Mouse (Mus musculus): ENCODE data around the gene Ddhd1. TPM values are rescaled to one million over a fixed set of nuclear protein-coding genes. Genes with fewer than 3 reads are reported as not detected.
A peak's percentile ranks its signal among the peaks of the same experiment; 100 is the strongest.

Gene Ddhd1
- polyA plus RNA-seq, 1 experiment from 2014 or later, result 5.7 TPM

- H3K4me1 ChIP-seq, result peaks cover 29% of the 10 kb centered on the region
- H3K27ac ChIP-seq, result 0 out of 2 replicates have a peak overlapping the region, but pooled peaks have one; percentile 22
- no peak overlapping the region for H3K4me2 ChIP-seq
- 57% methylated on average over 6 of the region's 6 CpGs for WGBS
- no peaks in the 10 kb centered on the region for H3K27me3 ChIP-seq
- H3K36me3 ChIP-seq, result no peaks in the 10 kb centered on the region
- H3K9ac ChIP-seq, result no peak overlapping the region
- no peaks in the 10 kb centered on the region for H3K9me3 ChIP-seq
- no peak overlapping the region for H3K4me3 ChIP-seq
- ATAC-seq (ENCODE audit: insufficient number of reproducible peaks, low FRiP score, low TSS enrichment, low read depth), result no peak
Observed at GRCm38 (mm10) chr14:45561681-45562080, 96.3 kb downstream of the Ddhd1 start.

GRCm38 (mm10) chr14:45559018-45559417, 98.9 kb downstream of the Ddhd1 start:
- WGBS, result 91% methylated on average over 1 of the region's 1 CpGs
- ATAC-seq (ENCODE audit: insufficient number of reproducible peaks, low FRiP score, low TSS enrichment, low read depth), result no peak

GRCm38 (mm10) chr14:45554336-45554735, 103.6 kb downstream of the Ddhd1 start:
- 0 out of 2 replicates have a peak overlapping the region, but pooled peaks have one; percentile 35 for H3K27ac ChIP-seq
- no peak overlapping the region for H3K4me2 ChIP-seq
- H3K9ac ChIP-seq, result no peak overlapping the region
- H3K27me3 ChIP-seq, result no peaks in the 10 kb centered on the region
- 75% methylated on average over 6 of the region's 6 CpGs for WGBS
- H3K4me3 ChIP-seq, result no peak overlapping the region
- no peak for ATAC-seq (ENCODE audit: insufficient number of reproducible peaks, low FRiP score, low TSS enrichment, low read depth)
- no peaks in the 10 kb centered on the region for H3K36me3 ChIP-seq
- no peaks in the 10 kb centered on the region for H3K9me3 ChIP-seq
- H3K4me1 ChIP-seq, result no peaks in the 10 kb centered on the region

More at GRCm38 (mm10) chr14:45559018-45559417, 98.9 kb downstream of the Ddhd1 start:
- no peak overlapping the region for H3K4me2 ChIP-seq
- H3K4me3 ChIP-seq, result no peak overlapping the region
- no peak overlapping the region for H3K9ac ChIP-seq
- no peaks in the 10 kb centered on the region for H3K27me3 ChIP-seq
- peaks cover 9% of the 10 kb centered on the region for H3K4me1 ChIP-seq
- H3K27ac ChIP-seq, result no peak overlapping the region
- H3K36me3 ChIP-seq, result no peaks in the 10 kb centered on the region
- no peaks in the 10 kb centered on the region for H3K9me3 ChIP-seq

- no peak overlapping the region for H3K4me3 ChIP-seq
- no peaks in the 10 kb centered on the region for H3K4me1 ChIP-seq
- H3K27ac ChIP-seq, result 0 out of 2 replicates have a peak overlapping the region, but pooled peaks have one; percentile 35
- 55% methylated on average over 2 of the region's 2 CpGs for WGBS
- H3K36me3 ChIP-seq, result no peaks in the 10 kb centered on the region
- ATAC-seq (ENCODE audit: insufficient number of reproducible peaks, low FRiP score, low TSS enrichment, low read depth), result no peak
- H3K9ac ChIP-seq, result no peak overlapping the region
- no peaks in the 10 kb centered on the region for H3K27me3 ChIP-seq
- H3K4me2 ChIP-seq, result no peak overlapping the region
- no peaks in the 10 kb centered on the region for H3K9me3 ChIP-seq
Observed at GRCm38 (mm10) chr14:45553854-45554253, 104.1 kb downstream of the Ddhd1 start.

GRCm38 (mm10) chr14:45552431-45552830, 105.5 kb downstream of the Ddhd1 start:
- Histone ChIP-seq H3K4me3 (no peak overlapping the region), H3K36me3 (no peaks in the 10 kb centered on the region), H3K27ac (no peak overlapping the region), H3K4me2 (no peak overlapping the region), H3K27me3 (no peaks in the 10 kb centered on the region), H3K4me1 (no peaks in the 10 kb centered on the region), H3K9ac (no peak overlapping the region), H3K9me3 (no peaks in the 10 kb centered on the region)
- WGBS, result 75% methylated on average over 4 of the region's 4 CpGs
- no peak for ATAC-seq (ENCODE audit: insufficient number of reproducible peaks, low FRiP score, low TSS enrichment, low read depth)

- H3K4me1 ChIP-seq, result no peaks in the 10 kb centered on the region
- no peaks in the 10 kb centered on the region for H3K9me3 ChIP-seq
- H3K9ac ChIP-seq, result no peak overlapping the region
- H3K4me3 ChIP-seq, result no peak overlapping the region
- H3K4me2 ChIP-seq, result no peak overlapping the region
- H3K27me3 ChIP-seq, result no peaks in the 10 kb centered on the region
- 54% methylated on average over 17 of the region's 17 CpGs for WGBS
- no peak for ATAC-seq (ENCODE audit: insufficient number of reproducible peaks, low FRiP score, low TSS enrichment, low read depth)
- no peaks in the 10 kb centered on the region for H3K36me3 ChIP-seq
- no peak overlapping the region for H3K27ac ChIP-seq
Observed at GRCm38 (mm10) chr14:45551121-45551768, 106.7 kb downstream of the Ddhd1 start.

- H3K4me1 ChIP-seq, result no peaks in the 10 kb centered on the region
- no peaks in the 10 kb centered on the region for H3K9me3 ChIP-seq
- H3K4me3 ChIP-seq, result no peak overlapping the region
- H3K9ac ChIP-seq, result no peak overlapping the region
- no peaks in the 10 kb centered on the region for H3K36me3 ChIP-seq
- no peaks in the 10 kb centered on the region for H3K27me3 ChIP-seq
- H3K4me2 ChIP-seq, result no peak overlapping the region
- no peak for ATAC-seq (ENCODE audit: insufficient number of reproducible peaks, low FRiP score, low TSS enrichment, low read depth)
- H3K27ac ChIP-seq, result no peak overlapping the region
- 70% methylated on average over 13 of the region's 13 CpGs for WGBS
Observed at GRCm38 (mm10) chr14:45550010-45550647, 107.8 kb downstream of the Ddhd1 start.

GRCm38 (mm10) chr14:45548118-45548517, 109.8 kb downstream of the Ddhd1 start:
- no peak overlapping the region for H3K4me3 ChIP-seq
- no peaks in the 10 kb centered on the region for H3K9me3 ChIP-seq
- no peak overlapping the region for H3K9ac ChIP-seq
- no peak overlapping the region for H3K27ac ChIP-seq
- no peak for ATAC-seq (ENCODE audit: insufficient number of reproducible peaks, low FRiP score, low TSS enrichment, low read depth)
- no peaks in the 10 kb centered on the region for H3K27me3 ChIP-seq
- no peaks in the 10 kb centered on the region for H3K36me3 ChIP-seq
- H3K4me1 ChIP-seq, result no peaks in the 10 kb centered on the region
- WGBS, result 74% methylated on average over 3 of the region's 3 CpGs
- H3K4me2 ChIP-seq, result no peak overlapping the region

- ATAC-seq (ENCODE audit: insufficient number of reproducible peaks, low FRiP score, low TSS enrichment, low read depth), result no peak
- H3K4me3 ChIP-seq, result no peak overlapping the region
Observed at GRCm38 (mm10) chr14:45544905-45545304, 113.0 kb downstream of the Ddhd1 start.

GRCm38 (mm10) chr14:45544026-45544425, 113.9 kb downstream of the Ddhd1 start:
- Histone ChIP-seq H3K9ac (no peak overlapping the region), H3K4me2 (no peak overlapping the region), H3K4me1 (no peaks in the 10 kb centered on the region; the same call in 1 of the 2 replicates), H3K4me3 (no peak overlapping the region), H3K36me3 (no peaks in the 10 kb centered on the region), H3K27ac (no peak overlapping the region), H3K27me3 (no peaks in the 10 kb centered on the region), H3K9me3 (no peaks in the 10 kb centered on the region)
- no peak for ATAC-seq (ENCODE audit: insufficient number of reproducible peaks, low FRiP score, low TSS enrichment, low read depth)
- 77% methylated on average over 5 of the region's 6 CpGs for WGBS

More at GRCm38 (mm10) chr14:45544905-45545304, 113.0 kb downstream of the Ddhd1 start:
- Histone ChIP-seq H3K4me2 (no peak overlapping the region), H3K4me1 (no peaks in the 10 kb centered on the region; the same call in 1 of the 2 replicates), H3K27me3 (no peaks in the 10 kb centered on the region), H3K9ac (no peak overlapping the region), H3K9me3 (no peaks in the 10 kb centered on the region), H3K27ac (no peak overlapping the region), H3K36me3 (no peaks in the 10 kb centered on the region)
- 87% methylated on average over 7 of the region's 7 CpGs for WGBS

- Histone ChIP-seq H3K9me3 (no peaks in the 10 kb centered on the region), H3K4me3 (no peak overlapping the region), H3K4me2 (no peak overlapping the region), H3K27ac (0 out of 2 replicates have a peak overlapping the region, but pooled peaks have one; percentile 27), H3K9ac (no peak overlapping the region), H3K36me3 (no peaks in the 10 kb centered on the region), H3K4me1 (no peaks in the 10 kb centered on the region; the same call in 1 of the 2 replicates), H3K27me3 (no peaks in the 10 kb centered on the region)
- no peak for ATAC-seq (ENCODE audit: insufficient number of reproducible peaks, low FRiP score, low TSS enrichment, low read depth)
- WGBS, result 38% methylated on average over 12 of the region's 12 CpGs
Observed at GRCm38 (mm10) chr14:45539659-45540468, 118.1 kb downstream of the Ddhd1 start.

All from limb, embryonic 15.5 days (tissue).